Mouse (Mus musculus) megakaryocyte, embryonic 14.5 days (primary cell): Measurements from ENCODE around the gene Cdc42ep4.

ENCODE experiments used
- FLI1 ChIP-seq: IDR thresholded peaks from 2 replicates; pipeline ENCODE4 v1.6.1; 2012; ENCODE audit warnings: low read length, inconsistent platforms, mixed read lengths
- GATA1 ChIP-seq: IDR thresholded peaks from 3 replicates; pipeline ENCODE4 v1.6.1; 2012; ENCODE audit warnings: mixed read lengths, low read length, inconsistent platforms, borderline replicate concordance

- no peak for TF ChIP-seq GATA1
- TF ChIP-seq FLI1, result no peak
Observed at GRCm38 (mm10) chr11:113698013-113698545, 53.6 kb downstream of the Cdc42ep4 start.
